Mouse (Mus musculus): ENCODE data around the gene Slc11a2.
A peak's percentile ranks its signal among the peaks of the same experiment; 100 is the strongest.

- TF ChIP-seq CTCF (conservative IDR thresholded peaks at IDR 0.05 in 1 of 2, IDR thresholded peaks at IDR 0.05 in 1 of 2; ENCODE audit: low read depth in 2 of 2, low read length in 2 of 2) (peak; percentile 55 to 86), GABPA (IDR thresholded peaks at IDR 0.05; ENCODE audit: insufficient replicate concordance, low read depth, low read length) (no peak), MAX (IDR thresholded peaks at IDR 0.05; ENCODE audit: low read length) (peak; percentile 42; the same call in 1 of the 2 replicates), CHD1 (IDR thresholded peaks at IDR 0.05; ENCODE audit: low read depth, low read length) (no peak), POLR2A (IDR thresholded peaks at IDR 0.05; ENCODE audit: low read depth, low read length) (peak; percentile 87), TCF12 (IDR thresholded peaks at IDR 0.05; ENCODE audit: low read depth, low read length) (peak; percentile 78), E2F4 (IDR thresholded peaks at IDR 0.05; ENCODE audit: insufficient replicate concordance, low read depth, low read length) (no peak), RCOR1 (conservative IDR thresholded peaks at IDR 0.05; ENCODE audit: low read depth, low read length) (no peak)
These were observed 43.7 kb upstream of the Slc11a2 start, which contains the start of gene Letmd1 for GRCm38 (mm10) chr15:100468295-100469188.

Measured in CH12.LX (cell line).